Mouse (Mus musculus) hindbrain, embryonic 14.5 days (tissue): ENCODE results near the gene Adpgk. TPM values are rescaled to one million over a fixed set of nuclear protein-coding genes. Genes with fewer than 3 reads are reported as not detected.

Experiments
- ATAC-seq: fragments of 200-750 bp; cut with Nextera tagmentation; 2 replicates; pipeline ENCODE4 v1.8.0; 2017; ENCODE audit warnings: moderate number of reproducible peaks, mild to moderate bottlenecking, moderate TSS enrichment, moderate library complexity; ENCODE audit not compliant: low FRiP score
- DNase-seq: peaks from one replicate; pipeline ENCODE4 v3.0.0-alpha.2; 2015; ENCODE audit warnings: low spot score
- H3K27ac ChIP-seq: fragments of 300-500 bp; sonication (generic); 2 replicates; pipeline ENCODE4 v1.5.1; 2014; ENCODE audit warnings: mild to moderate bottlenecking, moderate library complexity
- H3K27me3 ChIP-seq: fragments of 300-500 bp; sonication (generic); 2 replicates; pipeline ENCODE4 v1.6.1; 2014; ENCODE audit warnings: mild to moderate bottlenecking, low read length, mixed read lengths; ENCODE audit not compliant: control insufficient read depth, insufficient read depth
- H3K36me3 ChIP-seq: fragments of 300-500 bp; sonication (generic); replicated peaks from 2 replicates; pipeline ENCODE4 v1.6.1; 2014; ENCODE audit not compliant: control insufficient read depth, insufficient read depth
- H3K4me1 ChIP-seq: fragments of 300-500 bp; sonication (generic); replicated peaks from 2 replicates; pipeline ENCODE4 v1.6.1; 2014; ENCODE audit warnings: antibody characterized with exemption, low read length, mixed read lengths; ENCODE audit not compliant: control insufficient read depth, insufficient read depth
- H3K4me2 ChIP-seq: fragments of 300-500 bp; sonication (generic); replicated peaks from 2 replicates; pipeline ENCODE4 v1.6.1; 2014; ENCODE audit warnings: mild to moderate bottlenecking, moderate library complexity
- H3K4me3 ChIP-seq: fragments of 300-500 bp; sonication (generic); replicated peaks from 2 replicates; pipeline ENCODE4 v1.5.1; 2014; ENCODE audit warnings: mild to moderate bottlenecking, low read length
- H3K9ac ChIP-seq: fragments of 300-500 bp; sonication (generic); 2 replicates; pipeline ENCODE4 v1.6.1; 2014
- H3K9me3 ChIP-seq: fragments of 300-500 bp; sonication (generic); 2 replicates; pipeline ENCODE4 v1.6.1; 2016; ENCODE audit warnings: low read length; ENCODE audit not compliant: control insufficient read depth
- WGBS: fragments of 180-500 bp; shearing (Covaris S2); extraction: QIAGEN DNeasy Blood & Tissue Kit; methylation state at CpG from one replicate; pipeline ENCODE4 v1.1.7; 2014; 5-methylcytosine and 5-hydroxymethylcytosine counted together
- polyA plus RNA-seq: library from polyadenylated mRNA; unstranded; fragments of >200 nt; fragmentation: Nextera tagmentation; extraction: Ambion mirVana; gene quantifications from 2 replicates; pipeline ENCODE4 v1.2.1, GENCODE M21; 2014

Adpgk gene
- polyA plus RNA-seq, 1 experiment from 2014 or later, result 26.8 TPM

GRCm38 (mm10) chr9:59311284-59311670, 19.9 kb downstream of the Adpgk start:
- H3K27ac ChIP-seq, result no peak overlapping the region
- H3K4me3 ChIP-seq, result no peak overlapping the region
- H3K27me3 ChIP-seq, result no peaks in the 10 kb centered on the region
- DNase-seq, result no peak
- H3K4me2 ChIP-seq, result no peak overlapping the region
- no peaks in the 10 kb centered on the region for H3K9me3 ChIP-seq
- WGBS, result 70% methylated on average over 3 of the region's 3 CpGs
- no peak for ATAC-seq
- H3K4me1 ChIP-seq, result no peaks in the 10 kb centered on the region
- no peak overlapping the region for H3K9ac ChIP-seq
- H3K36me3 ChIP-seq, result peaks cover 60% of the 10 kb centered on the region

DNA sequence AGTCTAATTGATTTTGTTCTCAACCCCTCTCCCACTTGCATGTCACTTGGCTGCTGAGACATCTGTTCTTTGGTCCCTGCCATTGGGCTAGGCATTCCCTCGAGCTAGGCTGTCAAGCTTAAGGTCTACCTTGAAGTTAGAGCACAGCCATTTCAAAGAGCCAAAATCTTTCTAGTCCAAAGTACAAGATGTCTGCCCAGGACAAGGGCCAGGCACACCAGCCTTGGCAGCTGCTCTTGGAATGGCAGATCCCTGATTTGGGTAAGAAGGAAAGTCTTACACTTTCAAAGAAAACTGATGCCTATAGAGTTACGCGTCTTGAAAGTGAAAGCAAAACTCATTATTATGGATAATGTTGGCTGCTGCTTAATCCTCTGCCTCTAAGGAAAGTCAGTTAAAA, 24.8 kb downstream of the Adpgk start:
- 87% methylated on average over 3 of the region's 3 CpGs for WGBS

GRCm38 (mm10) chr9:59324351-59324750, 33.0 kb downstream of the Adpgk start:
- no peak overlapping the region for H3K9ac ChIP-seq
- no peaks in the 10 kb centered on the region for H3K27me3 ChIP-seq
- no peak overlapping the region for H3K27ac ChIP-seq
- no peaks in the 10 kb centered on the region for H3K9me3 ChIP-seq
- DNase-seq (no peak), ATAC-seq (no peak)
- H3K4me2 ChIP-seq, result no peak overlapping the region
- peaks cover 89% of the 10 kb centered on the region for H3K36me3 ChIP-seq
- no peak overlapping the region for H3K4me3 ChIP-seq
- no peaks in the 10 kb centered on the region for H3K4me1 ChIP-seq

More for the DNA sequence above, 24.8 kb downstream of the Adpgk start:
- Histone ChIP-seq H3K27me3 (no peaks in the 10 kb centered on the region), H3K9ac (no peak overlapping the region), H3K4me2 (no peak overlapping the region), H3K9me3 (no peaks in the 10 kb centered on the region), H3K4me3 (no peak overlapping the region), H3K27ac (no peak overlapping the region), H3K4me1 (no peaks in the 10 kb centered on the region), H3K36me3 (peaks cover 75% of the 10 kb centered on the region)
- no peak for ATAC-seq
- DNase-seq, result no peak

DNA sequence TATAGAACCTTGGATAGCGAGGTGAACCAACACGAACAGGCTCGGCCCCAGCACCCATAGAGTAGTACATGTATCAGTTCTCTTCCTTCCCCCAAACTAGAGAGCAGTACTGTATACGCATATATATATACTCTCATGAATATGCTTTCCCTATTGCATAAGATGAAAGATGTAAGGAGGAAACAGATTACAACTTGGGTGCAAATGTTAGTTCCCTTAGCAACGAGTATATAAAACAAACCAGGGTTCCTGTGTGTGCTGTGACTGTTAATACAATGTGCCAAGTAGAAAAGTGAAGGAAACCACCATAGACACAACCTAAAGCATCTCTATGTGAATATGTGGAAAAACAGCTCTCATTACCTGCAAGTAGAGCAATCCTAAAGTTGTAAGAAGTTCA, 38.7 kb downstream of the Adpgk start:
- peaks cover 89% of the 10 kb centered on the region for H3K36me3 ChIP-seq
- no peak overlapping the region for H3K27ac ChIP-seq
- no peaks in the 10 kb centered on the region for H3K4me1 ChIP-seq
- no peak overlapping the region for H3K4me2 ChIP-seq
- no peak overlapping the region for H3K4me3 ChIP-seq
- ATAC-seq (no peak), DNase-seq (no peak)
- H3K9ac ChIP-seq, result no peak overlapping the region
- H3K27me3 ChIP-seq, result no peaks in the 10 kb centered on the region
- 94% methylated on average over 5 of the region's 5 CpGs for WGBS
- H3K9me3 ChIP-seq, result no peaks in the 10 kb centered on the region

DNA sequence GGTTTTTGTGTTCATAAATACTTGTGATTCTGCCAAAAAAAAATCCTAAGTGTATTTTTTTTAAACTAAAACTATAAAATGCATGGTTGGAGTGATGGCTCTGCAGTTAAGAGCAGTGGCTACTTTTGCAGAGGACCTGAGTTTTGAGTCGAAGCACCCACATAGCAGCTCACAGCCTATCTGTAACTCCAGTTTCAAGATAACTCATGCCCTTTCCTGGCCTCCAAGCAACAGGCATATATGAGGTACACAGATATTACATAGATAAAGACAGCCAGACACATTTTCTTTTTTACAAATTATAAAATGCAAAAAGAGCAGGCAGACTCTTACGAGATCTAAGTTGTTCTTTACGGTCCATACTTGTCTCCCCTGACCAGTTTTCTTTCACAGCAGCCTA, 45.2 kb downstream of the Adpgk start:
- Histone ChIP-seq H3K9ac (no peak overlapping the region), H3K27me3 (no peaks in the 10 kb centered on the region), H3K27ac (no peak overlapping the region), H3K9me3 (no peaks in the 10 kb centered on the region), H3K4me2 (no peak overlapping the region), H3K4me3 (no peak overlapping the region), H3K36me3 (peaks cover 81% of the 10 kb centered on the region), H3K4me1 (no peaks in the 10 kb centered on the region)
- WGBS, result 94% methylated on average over 3 of the region's 3 CpGs
- no peak for ATAC-seq
- no peak for DNase-seq

DNA sequence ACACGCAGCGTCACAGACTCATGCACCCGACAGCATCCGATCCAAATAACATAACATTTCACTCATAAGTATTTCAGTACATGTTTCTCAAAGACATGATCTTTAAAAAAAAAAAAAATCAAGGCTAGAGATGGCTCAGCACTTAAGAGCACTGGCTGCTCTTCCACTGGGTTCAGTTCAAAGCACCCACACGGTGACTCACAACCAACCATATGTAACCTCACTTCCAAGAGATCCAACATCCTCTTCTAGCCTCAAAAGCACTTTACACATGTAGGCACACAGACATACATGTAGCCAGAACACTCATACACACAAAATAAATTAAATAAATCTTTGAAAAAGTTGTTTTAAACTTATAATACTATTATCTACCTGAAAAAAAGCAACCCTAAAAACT, 46.5 kb downstream of the Adpgk start:
- no peaks in the 10 kb centered on the region for H3K27me3 ChIP-seq
- DNase-seq (no peak), ATAC-seq (no peak)
- no peak overlapping the region for H3K4me3 ChIP-seq
- no peak overlapping the region for H3K9ac ChIP-seq
- peaks cover 81% of the 10 kb centered on the region for H3K36me3 ChIP-seq
- no peak overlapping the region for H3K27ac ChIP-seq
- no peak overlapping the region for H3K4me2 ChIP-seq
- no peaks in the 10 kb centered on the region for H3K4me1 ChIP-seq
- no peaks in the 10 kb centered on the region for H3K9me3 ChIP-seq
- 97% methylated on average over 5 of the region's 5 CpGs for WGBS

DNA sequence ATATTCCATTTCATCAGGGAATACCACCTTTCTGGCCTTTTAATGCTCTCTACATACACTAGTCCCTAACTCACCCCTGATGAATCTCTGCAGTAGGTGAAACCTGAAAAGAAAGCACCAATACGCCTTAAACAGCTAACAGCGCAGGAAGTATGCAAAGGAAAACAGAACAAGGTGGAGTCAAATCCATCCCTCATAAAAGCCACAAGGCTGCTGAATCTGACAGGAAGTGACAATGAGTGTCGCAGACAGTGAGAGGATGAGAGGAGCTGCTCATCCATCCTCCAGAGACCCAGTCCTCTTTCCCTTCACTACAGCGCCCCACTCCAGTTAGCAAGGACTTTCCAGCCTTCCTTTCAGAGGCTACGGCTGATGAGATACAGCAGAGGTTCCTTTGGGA, 47.1 kb downstream of the Adpgk start:
- H3K4me2 ChIP-seq, result no peak overlapping the region
- H3K9ac ChIP-seq, result no peak overlapping the region
- no peak overlapping the region for H3K27ac ChIP-seq
- DNase-seq (no peak), ATAC-seq (no peak)
- no peaks in the 10 kb centered on the region for H3K27me3 ChIP-seq
- H3K4me1 ChIP-seq, result no peaks in the 10 kb centered on the region
- WGBS, result 81% methylated on average over 5 of the region's 5 CpGs
- H3K9me3 ChIP-seq, result no peaks in the 10 kb centered on the region
- H3K36me3 ChIP-seq, result peaks cover 81% of the 10 kb centered on the region
- no peak overlapping the region for H3K4me3 ChIP-seq

GRCm38 (mm10) chr9:59339107-59339506, 47.7 kb downstream of the Adpgk start:
- Histone ChIP-seq H3K27me3 (no peaks in the 10 kb centered on the region), H3K36me3 (peaks cover 82% of the 10 kb centered on the region), H3K4me2 (no peak overlapping the region), H3K4me1 (no peaks in the 10 kb centered on the region), H3K9me3 (no peaks in the 10 kb centered on the region), H3K27ac (no peak overlapping the region), H3K4me3 (no peak overlapping the region), H3K9ac (no peak overlapping the region)
- ATAC-seq (no peak), DNase-seq (no peak)
- WGBS, result 90% methylated on average over 5 of the region's 5 CpGs

DNA sequence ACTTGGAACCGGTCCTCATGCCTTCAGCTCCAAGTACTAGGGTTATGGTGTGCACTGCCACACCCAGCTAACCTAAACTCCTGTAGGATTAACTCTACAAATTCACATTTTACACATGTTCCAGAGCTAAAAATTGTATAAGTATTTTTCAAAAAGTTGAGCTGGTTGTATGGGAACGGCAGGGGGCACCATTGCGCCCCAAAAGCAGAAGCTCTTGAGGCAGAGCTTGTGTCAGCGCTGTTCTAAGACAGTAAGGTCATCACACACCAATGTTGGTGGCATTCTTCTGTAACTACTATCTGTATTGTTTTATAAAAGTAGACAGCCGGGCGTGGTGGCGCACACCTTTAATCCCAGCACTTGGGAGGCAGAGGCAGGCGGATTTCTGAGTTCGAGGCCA, 48.6 kb downstream of the Adpgk start:
- no peak overlapping the region for H3K9ac ChIP-seq
- WGBS, result 90% methylated on average over 9 of the region's 9 CpGs
- no peaks in the 10 kb centered on the region for H3K9me3 ChIP-seq
- H3K36me3 ChIP-seq, result peaks cover 75% of the 10 kb centered on the region
- ATAC-seq, result no peak
- DNase-seq, result no peak
- H3K4me3 ChIP-seq, result no peak overlapping the region
- H3K27ac ChIP-seq, result no peak overlapping the region
- H3K4me1 ChIP-seq, result no peaks in the 10 kb centered on the region
- H3K4me2 ChIP-seq, result no peak overlapping the region
- no peaks in the 10 kb centered on the region for H3K27me3 ChIP-seq

- Histone ChIP-seq H3K4me2 (no peak overlapping the region), H3K27ac (no peak overlapping the region), H3K36me3 (peaks cover 30% of the 10 kb centered on the region), H3K9me3 (no peaks in the 10 kb centered on the region), H3K4me1 (no peaks in the 10 kb centered on the region), H3K27me3 (no peaks in the 10 kb centered on the region), H3K9ac (no peak overlapping the region), H3K4me3 (no peak overlapping the region)
- WGBS, result 93% methylated on average over 2 of the region's 2 CpGs
- DNase-seq, result no peak
- ATAC-seq, result no peak
These were observed 54.8 kb downstream of the Adpgk start for GRCm38 (mm10) chr9:59346176-59346575.
